Mouse (Mus musculus) left cerebral cortex, postnatal 10 days (tissue): Measurements from ENCODE around the gene Sdhaf2. TPM values are rescaled to one million over a fixed set of nuclear protein-coding genes. Genes with fewer than 3 reads are reported as not detected.

ENCODE experiments used
- DNase-seq, 2 experiments: peaks; one replicate each; pipeline ENCODE4 v3.0.0; 2021 to 2022; ENCODE audit warnings: low spot score in 2 of 2, mixed read lengths in 1 of 2; ENCODE audit errors: extremely low spot score in 1 of 2
- intact Hi-C: fragments of 180-260 bp; cut with DNase I; formaldehyde crosslinking; loops from one replicate; pipeline ENCODE4 v1.15.1; 2025
- total RNA-seq, 2 experiments: library from RNA; stranded (reverse); gene quantifications; 2 replicates each; pipeline ENCODE4 v1.2.3; 2021

The Sdhaf2 gene
- total RNA-seq, 2 experiments from 2014 or later, result 54.9 to 55.0 TPM

DNA sequence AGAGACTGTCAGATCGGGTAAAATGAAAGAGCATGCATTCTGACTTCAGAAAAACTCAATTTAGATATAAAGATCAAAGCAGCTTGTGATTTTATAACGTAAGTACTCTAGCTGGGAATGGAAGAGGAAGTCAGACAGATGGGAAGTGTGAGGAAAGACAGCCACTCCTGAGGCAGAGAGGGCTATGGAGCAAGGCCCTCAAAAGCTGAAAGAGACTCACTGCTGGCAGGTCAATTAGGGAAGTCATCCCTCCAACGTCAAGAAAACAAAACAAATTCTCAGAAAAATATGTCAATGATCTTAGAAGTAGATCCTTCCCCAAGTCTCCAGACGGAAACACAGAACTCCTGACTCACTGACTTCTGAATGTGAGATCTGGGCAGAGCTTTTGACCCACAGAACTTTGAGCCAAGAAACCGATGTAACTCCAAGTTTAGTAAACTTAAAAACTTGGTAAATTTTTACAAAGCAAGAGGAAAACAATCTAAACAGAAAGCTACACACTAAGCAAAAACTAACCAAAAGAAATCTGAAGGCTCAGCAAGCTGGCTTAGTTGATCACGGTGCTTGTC is 15.1 kb downstream of the Sdhaf2 start:
- DNase-seq, result no peak
- intact Hi-C loops, result no loop called here

DNA sequence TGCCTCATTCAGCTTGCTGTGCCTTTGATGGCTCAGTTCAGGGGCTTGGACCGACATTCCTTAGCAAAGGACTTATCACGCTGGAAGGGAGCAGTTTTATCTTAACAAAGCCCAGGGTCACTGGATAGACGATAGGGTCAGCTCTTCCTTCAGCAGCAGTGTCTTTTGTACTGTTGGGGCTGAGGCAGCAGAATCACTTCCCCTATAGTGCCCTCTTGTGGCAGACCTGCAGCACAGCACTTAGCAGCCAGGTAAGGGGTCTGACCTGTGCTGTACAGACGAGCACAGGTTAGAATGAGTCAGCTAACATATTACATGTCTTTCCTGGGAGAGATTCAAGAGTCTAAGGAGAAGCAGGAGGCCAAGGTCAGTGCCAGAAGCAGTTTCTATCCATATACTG is 23.4 kb downstream of the Sdhaf2 start:
- intact Hi-C loops, result no loop called here
- no peak for DNase-seq

DNA sequence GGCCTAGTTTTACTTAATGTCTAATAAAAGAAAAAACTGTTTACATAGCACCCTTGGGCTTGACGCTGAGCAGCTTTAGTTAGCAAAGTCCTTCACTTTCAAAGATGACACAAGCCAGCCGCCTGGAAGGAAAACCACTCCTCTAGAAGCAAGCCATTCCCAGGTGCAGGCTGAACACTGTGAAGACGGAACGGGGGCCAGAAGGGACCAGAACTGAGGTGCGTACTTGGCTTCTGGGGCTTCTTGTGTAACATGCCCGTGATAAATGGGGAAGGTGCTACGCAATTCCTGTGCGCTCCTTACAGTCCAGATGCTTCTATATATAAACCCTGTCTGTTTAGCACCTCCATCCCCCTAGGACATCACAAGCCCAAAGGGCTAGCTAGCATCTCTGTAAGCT is 25.4 kb downstream of the Sdhaf2 start:
- intact Hi-C loops, result no loop called here
- no peak for DNase-seq

DNA sequence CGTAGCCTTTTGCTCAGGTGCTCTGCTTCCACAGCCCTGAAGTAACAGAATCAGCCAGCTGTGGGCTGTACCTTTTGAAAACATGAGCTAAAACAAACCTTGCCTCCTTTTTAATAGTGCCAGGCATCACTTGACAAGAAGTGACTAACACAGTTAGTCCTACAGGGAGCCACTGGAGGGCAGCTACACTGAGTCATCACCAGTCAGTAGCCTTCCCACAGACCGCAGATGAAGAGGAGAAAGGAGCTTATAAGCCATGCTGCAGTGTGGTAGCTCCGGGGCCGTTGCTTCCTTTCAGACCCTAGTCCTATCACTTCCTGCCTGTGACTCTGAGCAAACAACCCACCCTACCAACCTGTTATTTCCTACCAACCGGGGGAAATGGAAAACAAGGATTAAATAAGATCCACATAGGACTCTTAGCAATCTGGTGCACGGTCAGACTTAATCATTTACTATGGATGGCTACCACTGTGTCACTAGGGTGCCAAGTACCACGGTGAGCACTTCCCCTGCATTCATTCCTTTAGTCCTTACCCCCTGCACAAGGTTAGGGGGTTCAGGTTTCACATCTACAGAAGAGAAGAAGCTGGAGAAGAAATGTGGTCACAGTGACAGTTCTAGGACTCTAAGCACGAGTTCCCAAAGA is 28.3 kb downstream of the Sdhaf2 start:
- DNase-seq, result no peak

DNA sequence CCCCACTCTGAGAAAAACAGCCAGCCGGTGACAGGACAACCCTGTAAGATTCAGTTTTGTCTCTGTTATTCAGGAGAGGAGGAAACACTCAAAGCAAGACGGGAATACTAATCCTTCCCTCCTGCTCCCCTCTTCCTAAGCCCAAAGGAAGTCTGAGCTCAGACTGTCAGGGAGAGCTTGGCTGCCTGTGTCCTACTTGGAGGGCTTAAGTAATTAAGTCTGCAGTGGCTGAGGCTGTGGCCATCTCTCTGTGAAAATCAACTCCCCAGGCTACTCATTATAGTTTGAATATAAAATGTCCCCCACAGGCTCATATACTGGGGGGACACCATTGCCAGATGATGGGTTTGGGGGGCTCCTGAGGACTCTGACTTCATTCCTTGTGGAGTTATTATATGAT is 29.0 kb downstream of the Sdhaf2 start:
- DNase-seq, result no peak
- intact Hi-C loops, result no loop called here

More for the DNA sequence above, 28.3 kb downstream of the Sdhaf2 start:
- intact Hi-C loops, result no loop called here

DNA sequence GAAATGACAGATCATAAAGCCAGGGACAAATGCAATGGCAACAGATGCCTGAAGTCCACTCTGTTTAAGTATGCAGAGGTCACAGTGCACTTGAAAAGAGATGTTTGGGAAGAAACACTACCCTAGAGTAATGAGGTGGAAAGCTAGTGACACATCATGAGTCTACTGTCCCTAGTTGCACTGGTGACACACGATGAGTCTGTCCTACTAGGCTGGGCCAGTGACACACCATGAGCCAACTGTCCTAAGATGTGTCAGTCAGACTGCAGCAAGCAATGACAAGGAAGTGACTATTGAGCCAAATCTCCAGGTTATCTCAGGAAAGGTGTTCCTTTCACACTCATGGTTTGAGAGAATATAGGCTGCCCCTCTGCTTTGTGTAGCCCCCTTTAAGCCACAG is 30.3 kb downstream of the Sdhaf2 start:
- DNase-seq, result no peak
- intact Hi-C loops, result no loop called here

DNA sequence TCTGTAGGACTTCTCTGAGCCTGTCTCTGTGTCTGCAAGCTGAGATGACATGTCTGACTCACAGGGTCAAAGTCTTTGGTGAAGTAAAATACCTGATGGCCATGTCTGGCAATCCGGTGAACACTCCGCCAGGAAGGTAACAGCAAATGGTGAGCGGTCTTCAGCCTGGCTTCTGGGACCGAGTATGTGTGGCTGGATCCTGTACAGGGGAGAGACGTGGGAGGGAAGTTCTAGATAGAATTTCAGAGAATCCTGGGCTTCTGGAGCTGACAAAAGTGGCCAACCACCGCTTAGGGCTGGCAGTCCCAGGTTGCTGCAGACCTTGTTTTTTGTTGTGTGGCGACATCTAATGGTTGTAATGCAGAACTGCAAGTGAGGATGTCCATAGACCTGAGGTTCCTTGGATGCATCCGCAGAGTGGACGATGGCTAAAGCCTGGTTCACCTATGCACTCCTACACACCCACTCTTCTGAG is 39.6 kb downstream of the Sdhaf2 start:
- intact Hi-C loops, result loop anchor here (5.0 to 10.0 kb wide), 2 partner anchors 154 to 232 kb away; no protein-coding TSS in a partner anchor
- DNase-seq, result peak; percentile 49 to 68

DNA sequence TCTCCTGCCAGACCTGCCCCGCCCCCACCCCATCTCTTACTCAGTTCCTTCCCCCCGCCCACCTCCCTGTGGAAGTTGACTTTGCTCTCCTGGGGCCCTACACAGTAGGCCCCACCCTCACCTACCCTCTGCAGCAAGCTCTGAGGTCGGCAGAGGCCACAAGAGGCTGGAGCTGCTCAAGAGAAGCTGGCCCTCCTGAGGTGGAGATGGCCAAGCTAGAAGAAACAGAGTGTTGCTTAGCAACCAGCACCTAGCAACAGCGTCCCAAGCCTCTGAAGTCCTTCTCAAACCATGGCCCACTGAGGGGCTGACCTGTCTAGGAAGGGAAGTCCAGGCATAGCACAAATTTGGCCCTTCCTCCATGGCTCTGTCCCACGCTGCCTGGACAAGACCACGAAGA is 43.2 kb downstream of the Sdhaf2 start, which contains the start of gene Ppp1r32:
Ppp1r32 (minus strand) TSS at position 226 of the 400 bp plus-strand sequence.
- intact Hi-C loops, result loop anchor here (1.0 to 10.0 kb wide), 2 partner anchors 33 to 228 kb away; no protein-coding TSS in a partner anchor
- no peak for DNase-seq

DNA sequence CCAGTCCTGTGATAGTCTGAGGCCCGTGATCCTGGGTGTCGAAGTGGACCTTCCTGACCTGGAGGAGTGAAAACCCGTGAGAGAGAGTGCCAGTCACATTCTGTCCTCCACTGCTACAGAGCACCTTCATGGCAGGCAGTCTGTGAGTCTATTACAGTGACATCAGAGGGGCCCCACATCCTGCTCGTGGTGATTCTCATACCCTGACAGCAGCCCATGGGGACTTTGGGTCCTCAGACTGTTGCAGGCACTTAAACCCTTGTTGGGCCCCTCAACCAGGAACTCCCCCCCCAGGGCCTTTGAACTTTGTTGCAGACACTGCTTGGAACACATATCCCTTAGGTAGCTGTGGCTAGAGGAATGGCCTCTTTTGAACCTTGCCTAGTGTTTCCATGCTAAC is 46.4 kb downstream of the Sdhaf2 start:
- intact Hi-C loops, result no loop called here
- no peak for DNase-seq

DNA sequence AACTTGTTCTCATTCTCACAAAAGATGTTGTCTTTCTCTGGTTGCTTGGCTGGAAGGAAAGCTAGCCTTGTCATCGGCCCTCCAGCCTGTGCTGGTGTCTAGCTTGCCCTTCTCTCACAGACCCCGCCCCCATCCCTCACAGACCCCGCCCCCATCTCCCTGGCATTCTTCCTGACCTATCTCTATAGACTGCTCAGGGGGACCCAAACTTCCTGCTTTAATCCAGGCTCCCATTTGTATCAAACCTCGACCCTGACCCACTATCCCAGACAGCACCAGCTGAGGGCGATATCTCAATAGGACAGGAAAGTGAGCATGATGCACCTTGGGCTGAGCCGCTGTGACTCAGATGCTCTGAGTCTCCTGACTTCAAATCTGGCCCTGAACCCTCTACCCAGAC is 52.2 kb downstream of the Sdhaf2 start:
- no peak for DNase-seq
- intact Hi-C loops, result no loop called here

DNA sequence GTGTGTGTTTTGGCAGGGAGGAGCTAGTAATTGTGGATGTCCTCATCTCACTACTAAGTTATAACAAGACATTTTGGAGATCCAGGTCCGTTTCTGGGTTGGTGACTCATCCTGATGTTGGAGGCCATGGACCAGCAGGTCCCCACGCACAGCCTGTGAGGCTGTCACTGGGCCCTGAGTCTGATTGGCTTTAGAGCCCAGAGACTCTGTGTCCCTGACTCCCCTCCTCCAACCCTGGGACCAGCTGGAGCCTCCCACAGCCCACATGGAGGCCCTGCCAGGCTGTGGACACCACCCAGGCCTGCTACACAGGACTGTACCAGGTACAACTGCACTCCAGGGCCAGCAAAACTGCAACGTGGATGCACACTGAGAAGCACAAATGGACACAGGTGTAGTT is 53.0 kb downstream of the Sdhaf2 start:
- intact Hi-C loops, result no loop called here
- peak in 1 of 2 experiments; percentile 24 for DNase-seq

DNA sequence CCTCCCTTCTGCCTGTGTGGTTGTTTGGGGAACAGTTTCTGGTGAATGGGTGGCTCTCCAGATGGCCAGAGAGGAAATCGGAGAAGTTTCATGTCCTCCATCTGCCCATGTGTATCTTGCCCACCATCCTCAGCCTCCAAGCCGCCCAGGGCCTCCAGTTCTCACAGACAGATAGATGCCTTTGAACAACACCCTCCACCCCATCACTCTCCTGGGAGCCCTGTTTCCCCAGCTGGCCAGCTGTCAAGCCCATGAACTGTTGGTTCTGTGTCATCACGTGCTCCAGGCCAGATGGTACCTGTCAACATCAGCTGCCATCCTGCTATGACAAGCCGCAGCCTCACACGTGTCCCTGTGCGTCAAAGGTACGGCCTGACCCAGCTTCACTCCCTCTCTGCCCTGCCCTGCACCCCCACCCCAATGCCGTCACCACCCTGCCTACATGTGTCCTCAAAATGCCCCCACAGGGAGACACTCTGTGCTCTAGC is 56.7 kb downstream of the Sdhaf2 start:
- intact Hi-C loops, result no loop called here
- no peak for DNase-seq

DNA sequence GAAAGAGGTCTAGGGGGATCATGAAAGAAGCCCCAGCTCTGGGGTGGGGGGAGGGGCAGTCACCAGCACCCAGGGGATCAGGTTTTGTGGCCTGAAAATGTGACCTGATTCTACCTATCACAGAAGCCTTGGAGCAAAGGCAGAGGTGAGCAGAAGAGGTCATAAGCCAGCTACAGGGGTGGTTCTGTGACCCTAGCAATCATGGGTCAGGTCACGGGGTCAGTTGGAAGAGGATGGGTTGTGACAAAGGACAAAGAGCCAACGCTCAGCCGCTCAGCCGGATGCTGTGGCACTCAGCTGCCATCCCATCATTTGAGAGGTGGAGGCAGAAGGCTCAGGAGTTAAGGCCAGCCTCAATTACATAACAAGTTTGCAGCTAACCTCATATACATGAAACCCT is 61.5 kb downstream of the Sdhaf2 start:
- intact Hi-C loops, result no loop called here
- DNase-seq, result no peak

DNA sequence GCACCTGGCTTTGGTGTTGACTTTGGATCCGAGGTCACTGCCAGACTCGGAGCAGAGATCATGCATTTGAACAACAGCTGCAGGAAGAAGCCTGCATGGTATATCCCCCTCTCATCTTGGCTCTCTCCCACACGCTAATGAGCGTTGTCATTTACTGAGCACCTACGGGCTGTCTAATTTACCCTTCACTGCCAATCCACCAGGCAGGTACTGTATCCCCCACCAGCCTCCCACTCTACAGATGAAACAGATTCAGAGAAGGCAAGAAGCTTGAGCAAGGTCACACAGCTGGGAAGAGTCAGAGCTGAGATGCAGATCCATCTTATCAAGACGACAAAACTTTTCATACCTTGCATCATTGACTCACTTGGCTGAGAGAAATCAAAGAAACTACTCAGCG is 64.4 kb downstream of the Sdhaf2 start:
- no peak for DNase-seq
- intact Hi-C loops, result no loop called here

DNA sequence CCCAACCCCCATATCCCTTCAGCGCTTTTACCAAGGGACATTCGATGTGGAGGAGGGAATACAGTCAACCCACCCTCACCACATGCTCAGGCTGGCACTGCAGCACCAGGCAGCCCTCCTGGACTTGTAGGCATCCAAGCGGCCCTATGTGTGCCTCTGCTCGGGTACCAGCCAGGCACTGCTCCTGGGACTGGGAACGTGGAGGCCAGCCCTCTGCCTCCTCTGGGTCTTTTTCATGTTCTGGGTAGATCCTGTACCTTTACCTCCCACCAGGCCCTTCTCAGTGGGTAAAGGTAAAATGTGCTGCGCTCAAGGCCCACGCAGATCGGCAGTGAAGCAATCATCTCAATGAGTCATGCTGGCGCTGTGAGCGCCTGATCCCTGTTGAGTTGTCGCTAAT is 66.0 kb downstream of the Sdhaf2 start:
- no peak for DNase-seq
- intact Hi-C loops, result no loop called here

DNA sequence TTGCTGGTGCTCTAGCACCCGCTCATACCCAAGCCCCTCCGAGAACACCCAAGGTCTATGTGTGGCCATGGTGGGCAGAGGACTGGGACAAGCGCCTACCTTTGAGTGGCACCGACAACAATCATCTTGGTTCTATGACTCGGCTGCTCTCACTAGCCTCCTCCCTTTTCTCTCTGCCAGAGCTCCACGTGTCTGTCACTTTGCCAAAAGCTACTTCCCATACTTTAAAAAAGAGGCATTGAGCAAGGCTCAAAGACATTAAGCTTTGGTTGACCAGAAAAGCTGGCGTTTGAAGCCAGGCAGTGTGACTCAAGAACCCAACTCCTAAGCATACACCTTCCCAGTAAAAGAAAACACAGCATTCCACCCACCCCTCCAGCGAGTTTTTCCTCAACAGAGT is 67.8 kb downstream of the Sdhaf2 start:
- intact Hi-C loops, result no loop called here
- peak in 1 of 2 experiments; percentile 64 for DNase-seq

DNA sequence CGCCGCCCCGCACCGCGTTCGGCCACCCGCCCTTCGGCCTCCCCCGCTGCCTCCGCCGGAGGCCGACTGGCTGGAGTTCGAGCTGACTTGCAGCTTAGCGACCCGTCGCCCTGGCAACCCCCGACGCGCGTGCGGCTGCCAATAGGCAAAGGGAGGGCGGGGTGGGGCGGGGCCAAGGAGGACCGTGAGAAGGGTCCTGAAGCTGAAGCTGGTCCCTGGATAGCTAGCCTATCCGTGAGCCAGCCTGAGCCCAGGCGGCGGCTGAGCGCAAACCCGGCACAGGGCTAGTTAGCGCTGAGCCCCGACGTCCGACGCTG is 68.5 kb downstream of the Sdhaf2 start:
- intact Hi-C loops, result no loop called here
- DNase-seq, result peak in 1 of 2 experiments; percentile 82

DNA sequence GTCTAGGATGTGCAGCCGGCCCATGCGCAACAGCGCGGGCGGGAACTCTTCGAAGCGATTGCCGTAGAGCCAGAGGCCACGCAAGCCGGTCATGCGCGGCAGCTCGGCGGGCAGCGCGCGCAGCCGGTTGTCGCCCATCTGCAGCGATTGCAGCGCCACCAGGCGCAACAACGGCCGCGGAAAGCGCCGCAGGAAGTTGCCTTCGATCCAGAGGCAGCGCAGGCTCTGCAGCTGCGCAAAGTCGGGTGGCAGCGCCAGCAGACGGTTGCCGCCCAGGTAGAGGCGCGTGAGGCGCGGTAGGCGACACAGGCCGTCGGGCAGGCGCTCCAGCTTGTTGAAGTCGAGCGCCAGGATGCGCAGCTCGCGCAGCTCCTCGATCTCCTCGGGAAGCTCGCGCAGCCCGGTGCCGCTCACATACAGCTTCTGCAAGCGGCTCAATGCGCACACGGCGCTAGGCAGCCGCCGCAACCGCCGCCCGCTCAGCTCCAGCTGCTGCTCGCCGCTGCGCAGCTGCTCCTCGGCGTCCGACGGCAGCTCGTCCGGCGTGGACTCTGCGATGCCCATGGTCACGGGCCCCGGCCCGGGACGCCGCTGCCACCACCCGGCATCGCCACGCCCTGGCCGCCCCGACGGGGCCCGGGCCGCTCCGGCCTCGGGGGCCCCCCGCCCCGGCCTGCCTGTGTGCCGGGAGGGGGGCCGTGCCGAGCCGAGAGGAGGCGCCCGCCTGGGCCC is 69.0 kb downstream of the Sdhaf2 start, which contains the start of gene Lrrc10b:
Lrrc10b (minus strand) TSS at position 722 of the 732 bp plus-strand sequence.
- DNase-seq, result peak; percentile 55 to 82
- intact Hi-C loops, result no loop called here

DNA sequence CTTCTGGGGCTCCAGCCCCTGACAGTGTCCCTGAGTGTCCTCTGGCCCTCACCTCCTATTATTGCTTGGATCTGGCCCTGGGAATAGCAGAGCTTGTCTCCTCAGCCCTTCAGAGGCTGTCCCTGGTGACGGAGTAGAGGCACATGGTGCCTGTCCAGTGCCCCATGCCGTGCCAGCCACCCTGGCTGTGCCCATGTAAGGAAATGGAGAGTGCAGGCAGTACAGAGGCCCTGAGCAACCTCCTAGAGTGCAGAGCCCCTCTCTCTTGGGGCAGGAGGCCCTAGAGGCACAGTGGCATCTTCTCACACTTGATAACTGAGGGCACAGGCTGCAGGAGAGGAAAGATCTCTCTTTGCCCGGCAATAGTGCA is 70.5 kb downstream of the Sdhaf2 start:
- no peak for DNase-seq
- intact Hi-C loops, result no loop called here
